Comparison of ENCODE assay signal across 27 mouse cellular contexts in the genomic region with DNA sequence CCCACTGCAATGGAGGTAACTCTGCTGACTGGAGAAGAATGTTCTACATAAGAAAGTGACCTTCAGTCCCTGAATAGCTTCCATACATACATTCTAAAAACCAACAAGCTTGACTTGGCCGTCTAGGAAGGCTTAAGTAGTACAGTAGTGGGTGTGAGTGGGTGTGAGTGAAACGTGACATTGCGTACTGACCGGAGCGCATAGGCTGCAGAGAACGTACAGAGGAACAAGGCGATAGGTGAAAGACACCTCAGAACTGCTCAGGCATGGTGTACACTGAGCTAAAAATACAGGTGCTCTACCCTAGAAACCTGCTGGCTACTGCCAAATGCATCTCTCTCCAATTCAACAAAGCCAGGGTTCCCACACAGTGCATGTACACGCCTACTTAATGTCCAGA.
A peak's percentile ranks its signal among the peaks of the same experiment; 100 is the strongest.
DNase-seq lines count a peak whose midpoint lies in the region; ATAC-seq and TF ChIP-seq lines count a peak whose summit lies in the region.
"Had no signal": no experiment of that assay in that cellular context is flagged by ENCODE, and none has a peak within 500 bp of the region (broad histone marks: within the 10 kb centered on the region; RNA-seq: fewer than 3 reads in every experiment).

No protein-coding gene starts in this region.

- no peak overlapping the region for H3K4me3 ChIP-seq in heart, embryonic 11.5 days (ENCODE audit: low read depth, low read length)
- H3K4me3 ChIP-seq in heart, embryonic 16.5 days (ENCODE audit: low read length), result no peak overlapping the region
- H3K4me3 ChIP-seq in kidney, adult 2 months (ENCODE audit: insufficient read depth, low read depth, low read length), result no peak overlapping the region
- no peak overlapping the region for H3K4me3 ChIP-seq in kidney, embryonic 14.5 days (ENCODE audit: low read length)
- H3K4me3 ChIP-seq: embryonic facial prominence, embryonic 13.5 days; forebrain, embryonic 10.5 days; forebrain, embryonic 15.5 days; hindbrain, embryonic 15.5 days; intestine, embryonic 15.5 days; kidney, embryonic 15.5 days; liver, embryonic 12.5 days; neural tube, embryonic 15.5 days; stomach, embryonic 15.5 days had no signal

- WGBS in heart, embryonic 11.5 days (ENCODE audit: insufficient replicate concordance), result 61% methylated on average over 8 of the region's 8 CpGs
- WGBS in heart, embryonic 16.5 days, result 57% methylated on average over 8 of the region's 8 CpGs
- WGBS in kidney, adult 2 months, result 60% methylated on average over 8 of the region's 8 CpGs
- 91% methylated on average over 8 of the region's 8 CpGs for WGBS in kidney, embryonic 14.5 days

- H3K36me3 ChIP-seq in heart, embryonic 11.5 days (ENCODE audit: control insufficient read depth, insufficient read depth, low read length), result peaks cover 14% of the 10 kb centered on the region
- peaks cover 9% of the 10 kb centered on the region for H3K36me3 ChIP-seq in heart, embryonic 16.5 days (ENCODE audit: control insufficient read depth, insufficient read depth)
- no peaks in the 10 kb centered on the region for H3K36me3 ChIP-seq in kidney, adult 2 months (ENCODE audit: control insufficient read depth, insufficient read depth, low read length)
- peaks cover 45% of the 10 kb centered on the region for H3K36me3 ChIP-seq in kidney, embryonic 14.5 days (ENCODE audit: control insufficient read depth, insufficient read depth, low read length)
- H3K36me3 ChIP-seq: forebrain, embryonic 15.5 days; hindbrain, embryonic 15.5 days; neural tube, embryonic 15.5 days had no signal

- no peaks in the 10 kb centered on the region for H3K27me3 ChIP-seq in heart, embryonic 11.5 days (ENCODE audit: control insufficient read depth, insufficient read depth, low read length)
- no peaks in the 10 kb centered on the region for H3K27me3 ChIP-seq in heart, embryonic 16.5 days (ENCODE audit: control insufficient read depth, insufficient read depth, low read length)
- H3K27me3 ChIP-seq in kidney, adult 2 months (replicated peaks; ENCODE audit: control insufficient read depth, insufficient read depth, low read length), result no peaks in the 10 kb centered on the region
- no peaks in the 10 kb centered on the region for H3K27me3 ChIP-seq in kidney, embryonic 14.5 days (ENCODE audit: control insufficient read depth, insufficient read depth, low read length)
- H3K27me3 ChIP-seq: embryonic facial prominence, embryonic 13.5 days; forebrain, embryonic 15.5 days; hindbrain, embryonic 15.5 days; intestine, embryonic 15.5 days; kidney, embryonic 15.5 days; liver, embryonic 12.5 days; neural tube, embryonic 15.5 days; stomach, embryonic 15.5 days had no signal

- no peaks in the 10 kb centered on the region for H3K9me3 ChIP-seq in heart, embryonic 11.5 days (replicated peaks; ENCODE audit: control insufficient read depth, low read length)
- no peaks in the 10 kb centered on the region for H3K9me3 ChIP-seq in heart, embryonic 16.5 days (replicated peaks; ENCODE audit: control insufficient read depth, low read length)
- H3K9me3 ChIP-seq in kidney, embryonic 14.5 days (ENCODE audit: control insufficient read depth, low read length), result no peaks in the 10 kb centered on the region
- H3K9me3 ChIP-seq: embryonic facial prominence, embryonic 13.5 days; forebrain, embryonic 10.5 days; forebrain, embryonic 15.5 days; hindbrain, embryonic 15.5 days; intestine, embryonic 15.5 days; kidney, embryonic 15.5 days; liver, embryonic 12.5 days; neural tube, embryonic 15.5 days; stomach, embryonic 15.5 days had no signal

- ATAC-seq in heart, embryonic 11.5 days (replicated peaks; ENCODE audit: insufficient number of reproducible peaks, low FRiP score, low TSS enrichment), result 0 out of 2 replicates have a peak, but pooled peaks have one; percentile 41
- ATAC-seq in heart, embryonic 16.5 days (replicated peaks; ENCODE audit: extremely low read depth, insufficient read depth, low FRiP score), result peak; percentile 74; the same call in 1 of the 2 replicates
- ATAC-seq in kidney, embryonic 14.5 days (ENCODE audit: low FRiP score, low TSS enrichment), result no peak
- ATAC-seq: activated CD4-positive, CD25-positive, alpha-beta regulatory T cell, adult 4 months; CD4-positive, CD25-positive, alpha-beta regulatory T cell, adult 4 months; forebrain, embryonic 15.5 days; intestine, embryonic 15.5 days; liver, embryonic 12.5 days had no signal

- H3K27ac ChIP-seq in heart, embryonic 11.5 days (ENCODE audit: low read depth, low read length), result peak overlapping the region; percentile 58
- H3K27ac ChIP-seq in heart, embryonic 16.5 days (ENCODE audit: low read length), result peak overlapping the region; percentile 91
- peak overlapping the region; percentile 40 for H3K27ac ChIP-seq in kidney, adult 2 months (ENCODE audit: insufficient read depth, low read depth, low read length)
- H3K27ac ChIP-seq in kidney, embryonic 14.5 days (ENCODE audit: low read depth, low read length), result no peak overlapping the region
- H3K27ac ChIP-seq: embryonic facial prominence, embryonic 13.5 days; forebrain, embryonic 10.5 days; forebrain, embryonic 15.5 days; hindbrain, embryonic 15.5 days; intestine, embryonic 15.5 days; kidney, embryonic 15.5 days; liver, embryonic 12.5 days; macrophage; neural tube, embryonic 15.5 days; stomach, embryonic 15.5 days had no signal

- DNase-seq in heart, adult 9 months (ENCODE audit: low spot score in 2 of 2), result no peak
- no peak for DNase-seq in heart, postnatal 4 days
- DNase-seq in kidney, adult 2 months, result no peak
- peak; percentile 55 for DNase-seq in ZHBTc4 (ENCODE audit: low read depth, low spot score)
- DNase-seq in right cerebral cortex, postnatal 36 days (ENCODE audit: low spot score in 2 of 2), result no peak
- DNase-seq: adrenal gland, adult 2 months; cerebellum, adult 18-20 months; left cerebral cortex, postnatal 4 days; liver, postnatal 0 days; midbrain, embryonic 14.5 days; retina, postnatal 1 day; right cerebral cortex, postnatal 14 days had no signal

- TF ChIP-seq CTCF in kidney, adult 2 months (conservative IDR thresholded peaks at IDR 0.05; ENCODE audit: insufficient read depth, insufficient read length, low read depth, low read length), result no peak

- peaks cover 20% of the 10 kb centered on the region for H3K4me1 ChIP-seq in heart, embryonic 11.5 days (ENCODE audit: control insufficient read depth, insufficient read depth, low read length)
- peaks cover 41% of the 10 kb centered on the region for H3K4me1 ChIP-seq in heart, embryonic 16.5 days (ENCODE audit: control insufficient read depth, insufficient read depth, low read length)
- peaks cover 12% of the 10 kb centered on the region; the same call in 1 of the 2 replicates for H3K4me1 ChIP-seq in kidney, adult 2 months (ENCODE audit: control insufficient read depth, insufficient read depth, low read length)
- H3K4me1 ChIP-seq in kidney, embryonic 14.5 days (ENCODE audit: control insufficient read depth, insufficient read depth, low read length), result no peaks in the 10 kb centered on the region
- H3K4me1 ChIP-seq: embryonic facial prominence, embryonic 13.5 days; intestine, embryonic 15.5 days; kidney, embryonic 15.5 days; liver, embryonic 12.5 days; stomach, embryonic 15.5 days had no signal

- no peak overlapping the region for H3K9ac ChIP-seq in heart, embryonic 11.5 days (ENCODE audit: low read depth, low read length)
- peak overlapping the region; percentile 49 for H3K9ac ChIP-seq in heart, embryonic 16.5 days (ENCODE audit: low read length)
- H3K9ac ChIP-seq in kidney, embryonic 14.5 days (ENCODE audit: low read depth, low read length), result no peak overlapping the region
- H3K9ac ChIP-seq: embryonic facial prominence, embryonic 13.5 days; forebrain, embryonic 15.5 days; hindbrain, embryonic 15.5 days; intestine, embryonic 15.5 days; kidney, embryonic 15.5 days; liver, embryonic 12.5 days; liver, postnatal 0 days; neural tube, embryonic 15.5 days; stomach, embryonic 15.5 days had no signal

- TF ChIP-seq POLR2A in kidney, adult 2 months (IDR thresholded peaks at IDR 0.05; ENCODE audit: low read depth, low read length), result no peak

- no peak overlapping the region for H3K4me2 ChIP-seq in heart, embryonic 11.5 days
- 0 out of 2 replicates have a peak overlapping the region, but pooled peaks have one; percentile 11 for H3K4me2 ChIP-seq in heart, embryonic 16.5 days (ENCODE audit: low read depth, low read length)
- H3K4me2 ChIP-seq in kidney, embryonic 14.5 days (replicated peaks; ENCODE audit: low read depth, low read length), result no peak overlapping the region
- H3K4me2 ChIP-seq: embryonic facial prominence, embryonic 13.5 days; forebrain, embryonic 15.5 days; hindbrain, embryonic 15.5 days; intestine, embryonic 15.5 days; kidney, embryonic 15.5 days; liver, embryonic 12.5 days; neural tube, embryonic 15.5 days; stomach, embryonic 15.5 days had no signal
